Mouse (Mus musculus): Measurements from ENCODE around the gene Cilp2.

DNA sequence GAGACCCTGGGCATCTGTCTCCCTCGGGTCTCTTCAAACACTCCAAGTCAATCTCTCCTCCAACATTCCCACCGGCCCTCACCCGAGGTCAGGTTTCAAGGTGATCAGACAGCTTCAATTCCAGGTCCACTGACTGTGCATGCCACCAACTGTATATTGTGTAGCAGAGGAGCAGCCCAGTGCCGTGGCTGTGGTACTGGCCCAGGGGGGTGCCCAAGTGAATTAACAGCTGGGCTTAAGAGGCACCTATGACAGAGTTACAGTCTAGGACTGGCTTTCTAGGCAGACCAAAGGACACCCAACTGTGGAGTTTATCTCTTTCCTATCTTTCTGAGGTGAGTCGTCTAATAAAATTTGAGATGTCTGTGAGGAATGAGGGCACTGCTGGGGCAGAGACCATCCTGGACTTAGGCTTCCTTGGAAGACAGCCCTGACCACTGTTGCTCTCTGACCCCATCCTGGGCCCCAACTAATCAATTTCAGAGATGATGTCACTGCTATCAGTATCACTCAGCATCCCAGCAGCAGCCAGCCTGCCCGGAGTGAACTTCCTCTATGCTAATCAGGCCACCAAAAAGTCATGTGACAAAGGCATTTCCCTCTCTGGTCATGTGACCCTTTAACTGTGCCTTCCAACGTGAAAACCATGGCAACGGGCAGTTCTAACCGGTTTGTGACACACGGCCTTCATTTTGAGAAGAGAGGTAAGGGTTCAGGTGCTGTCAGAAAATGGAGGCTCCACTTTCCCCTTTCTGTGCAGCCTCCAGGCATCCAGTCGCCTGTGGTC lies 32.6 kb upstream of the Cilp2 start:
- no peak for TF ChIP-seq POLR2A (IDR thresholded peaks at IDR 0.05; ENCODE audit: extremely low read depth, insufficient read depth, low read length)
- no peak for TF ChIP-seq CTCF (IDR thresholded peaks at IDR 0.05; ENCODE audit: low read depth, low read length)

All from liver, adult 2 months (tissue).